Mouse (Mus musculus) adrenal gland, adult 18-20 months (tissue): ENCODE results near the gene Rarb. TPM values are rescaled to one million over a fixed set of nuclear protein-coding genes. Genes with fewer than 3 reads are reported as not detected.

Source experiments
- DNase-seq, 2 experiments: peaks; one replicate each; pipeline ENCODE4 v3.0.0; 2021 to 2022; ENCODE audit warnings: low spot score in 2 of 2
- total RNA-seq, 2 experiments: library from RNA; stranded (reverse); gene quantifications; 1 replicate in 1 of 2; 2 replicates in 1 of 2; pipeline ENCODE4 v1.2.3; 2021

The Rarb gene
- total RNA-seq, 2 experiments from 2014 or later: 6.3 to 9.3 TPM

DNA sequence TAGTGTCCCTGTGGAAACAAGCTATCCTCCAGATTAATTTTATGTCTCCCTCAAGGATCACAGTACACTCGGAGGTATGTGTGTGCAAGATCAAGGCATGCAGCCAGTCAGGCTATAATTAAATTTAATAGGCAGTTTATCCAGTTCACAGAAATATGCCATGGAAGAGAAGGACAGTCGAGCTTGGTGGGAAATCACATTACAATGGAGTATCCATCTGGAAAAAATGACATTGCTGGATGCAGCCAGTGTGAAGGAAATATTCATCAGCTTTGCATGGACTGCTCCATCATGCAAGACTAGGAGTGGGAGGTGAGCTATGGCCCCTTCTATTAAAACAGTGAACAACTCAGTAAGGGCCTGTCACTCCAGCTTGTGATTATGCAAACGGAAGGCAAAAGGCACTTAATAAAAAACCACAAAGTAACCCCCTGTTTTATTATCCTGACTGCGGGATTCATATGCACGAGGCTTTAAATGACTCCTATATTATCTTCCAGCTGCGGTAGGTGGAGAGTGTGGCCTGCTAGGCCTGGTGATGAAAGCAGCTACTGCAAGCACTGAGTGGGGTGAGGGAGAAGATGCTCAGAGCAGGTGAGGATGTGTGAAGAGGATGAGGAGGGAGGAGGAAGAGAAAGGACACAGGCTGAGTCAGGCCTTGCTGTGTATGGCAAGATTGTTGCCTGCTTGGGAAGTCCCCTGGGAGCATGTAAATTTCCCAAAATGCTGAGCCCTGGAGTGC lies 379.4 kb downstream of the Rarb start:
- DNase-seq: no peak

DNA sequence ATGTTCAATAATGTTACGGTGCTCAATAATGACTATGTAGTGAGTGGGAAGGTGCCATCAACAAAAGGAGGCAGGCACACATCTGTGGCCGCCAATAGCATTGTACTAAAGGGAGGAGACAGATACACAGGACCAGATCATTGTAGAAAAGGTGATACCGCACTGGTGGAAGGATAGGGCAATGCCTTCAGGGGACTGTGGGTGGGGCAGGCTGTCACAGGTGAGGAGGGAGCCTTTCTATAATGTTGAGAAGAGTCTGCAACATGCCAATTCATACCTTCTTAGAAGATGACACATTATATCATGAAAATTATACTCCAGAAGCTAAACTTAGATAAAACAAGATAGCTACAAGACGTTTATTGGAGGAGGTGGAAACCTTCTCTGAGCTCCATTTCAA lies 381.6 kb downstream of the Rarb start:
- no peak for DNase-seq

DNA sequence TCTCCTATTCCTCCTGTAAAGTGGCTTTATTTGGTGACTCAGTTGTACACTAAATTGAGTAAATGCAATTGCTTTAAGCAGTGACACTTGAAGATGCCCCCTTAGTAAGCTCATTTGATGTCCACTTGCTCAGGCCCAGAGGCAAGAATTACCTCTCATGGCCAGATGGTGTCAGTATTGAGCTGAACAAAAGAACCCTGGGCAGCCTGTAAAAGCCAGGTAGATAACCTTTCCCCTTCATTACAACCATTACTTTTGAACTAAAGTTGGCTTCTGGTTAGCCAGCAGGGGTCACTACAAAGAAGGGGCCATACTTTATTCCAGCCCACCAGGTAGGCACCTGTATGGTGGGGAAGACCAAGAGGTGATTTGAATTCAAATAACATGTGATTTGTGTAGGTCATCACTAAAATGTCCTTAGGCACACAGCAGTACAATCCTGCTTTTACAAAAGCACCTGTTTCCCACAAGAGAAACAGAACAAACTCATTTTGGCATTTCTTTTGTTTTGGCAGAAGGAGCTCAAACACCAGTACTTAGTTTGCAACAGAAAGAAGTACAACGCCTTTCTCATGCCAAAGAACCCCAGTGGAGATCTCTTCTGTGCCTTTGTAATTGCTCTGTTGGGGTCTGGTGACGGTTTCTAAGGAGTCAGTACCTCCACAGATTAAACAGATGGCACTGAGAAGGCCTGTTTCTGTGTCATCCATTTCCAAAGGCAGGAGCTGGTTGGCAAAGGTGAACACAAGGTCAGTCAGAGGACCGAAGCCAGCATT lies 384.4 kb downstream of the Rarb start:
- DNase-seq: peak; percentile 41 to 42

DNA sequence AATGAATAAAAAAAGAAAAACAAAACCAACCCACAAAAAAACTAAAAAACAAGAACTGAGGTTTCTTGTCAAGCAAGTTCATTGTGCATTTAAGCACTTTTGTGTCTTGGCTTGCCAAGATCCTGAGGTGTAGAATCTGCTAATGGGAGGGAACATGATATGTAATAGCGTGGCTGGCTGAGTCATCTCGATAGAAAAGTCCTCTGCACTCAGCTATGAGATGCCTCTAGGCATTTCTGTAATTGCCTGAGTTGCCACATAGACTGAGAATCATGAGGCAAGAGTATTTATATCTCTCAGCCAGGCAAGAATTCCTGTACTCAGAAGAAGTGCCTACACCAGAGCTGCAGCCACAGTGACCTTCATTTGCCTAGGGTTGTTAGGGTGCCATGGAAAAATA lies 385.8 kb downstream of the Rarb start:
- no peak for DNase-seq

DNA sequence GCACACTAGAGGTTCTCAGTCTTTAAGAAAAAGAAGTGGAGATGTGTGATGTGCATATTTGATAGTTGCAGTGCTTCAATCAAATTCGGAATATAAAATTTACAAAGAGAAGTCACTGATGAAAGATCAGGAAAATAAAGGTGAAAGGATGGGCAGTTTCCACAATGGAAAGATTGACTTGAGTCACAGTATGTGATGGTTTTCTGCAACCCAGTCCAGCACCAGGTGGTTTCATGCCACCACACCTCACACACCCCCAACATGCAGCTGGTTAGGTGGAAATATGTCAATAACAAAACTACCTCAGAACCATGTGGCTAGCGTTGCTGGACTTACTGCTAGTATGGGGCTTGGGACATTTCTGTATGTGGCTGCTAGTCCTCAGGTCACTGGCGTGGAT lies 386.4 kb downstream of the Rarb start:
- no peak for DNase-seq

DNA sequence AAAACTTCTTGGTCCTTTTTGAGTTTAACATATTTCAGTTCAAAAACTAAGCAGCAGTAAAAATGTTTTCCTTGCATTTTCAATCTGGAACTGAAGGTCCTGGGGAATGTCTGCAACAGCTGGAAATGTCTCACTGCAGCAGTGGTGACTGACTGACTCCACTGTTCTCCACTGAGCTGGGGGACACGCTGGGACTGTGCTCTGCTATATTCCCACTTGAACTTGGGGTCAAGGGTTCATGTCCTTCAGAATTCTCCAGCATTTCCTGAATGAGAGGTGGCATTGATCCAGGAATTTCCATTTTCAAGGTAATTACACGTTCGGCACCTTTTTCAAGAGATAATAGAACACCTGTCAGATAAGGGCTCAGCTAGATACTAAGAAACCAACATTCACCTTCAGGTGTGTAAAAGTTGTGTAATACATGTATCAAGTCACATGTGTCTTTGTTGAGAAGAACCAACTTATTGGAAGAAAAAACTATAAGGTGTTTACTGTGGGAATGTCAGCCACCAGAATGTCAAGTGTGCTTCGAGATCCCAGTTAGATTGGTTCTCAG lies 386.9 kb downstream of the Rarb start:
- no peak for DNase-seq

DNA sequence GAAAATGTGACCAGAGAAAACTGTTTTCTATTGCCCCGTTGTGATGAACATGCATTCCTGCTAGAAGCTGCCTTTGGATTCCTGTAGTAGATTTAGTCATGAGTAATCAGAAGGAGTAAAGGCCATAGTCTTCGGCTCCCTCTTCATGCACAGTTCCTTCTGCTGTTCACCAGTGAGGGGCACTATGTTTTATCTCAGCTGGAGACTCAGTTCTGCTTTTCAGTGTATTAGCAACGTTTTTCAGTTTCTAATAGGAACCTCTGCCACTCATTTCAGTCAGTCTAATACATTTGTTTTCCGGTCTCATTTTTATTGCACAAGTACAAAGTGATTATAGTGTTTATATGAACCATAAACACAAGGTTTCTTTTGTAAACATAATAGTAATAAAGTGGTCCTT lies 391.4 kb downstream of the Rarb start:
- DNase-seq: no peak

DNA sequence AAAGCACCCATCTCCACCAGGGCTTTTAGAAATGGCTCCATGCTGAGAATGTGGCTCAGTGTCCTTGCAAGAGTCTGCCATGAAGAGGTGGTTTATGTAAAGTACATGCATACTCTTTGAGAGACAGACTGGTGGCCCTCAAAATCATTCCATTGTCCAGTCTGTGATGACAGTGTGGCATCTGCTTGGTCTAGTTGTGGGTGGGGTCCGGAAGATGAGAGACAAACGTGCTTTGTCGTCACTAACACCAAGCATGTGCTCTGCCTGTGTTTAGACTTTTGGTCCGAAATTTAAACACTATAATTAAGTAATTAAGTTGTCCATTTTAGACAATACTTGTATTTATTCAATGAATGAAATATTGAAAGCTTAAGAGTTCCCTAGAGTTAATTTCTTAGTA lies 404.8 kb downstream of the Rarb start:
- no peak for DNase-seq

DNA sequence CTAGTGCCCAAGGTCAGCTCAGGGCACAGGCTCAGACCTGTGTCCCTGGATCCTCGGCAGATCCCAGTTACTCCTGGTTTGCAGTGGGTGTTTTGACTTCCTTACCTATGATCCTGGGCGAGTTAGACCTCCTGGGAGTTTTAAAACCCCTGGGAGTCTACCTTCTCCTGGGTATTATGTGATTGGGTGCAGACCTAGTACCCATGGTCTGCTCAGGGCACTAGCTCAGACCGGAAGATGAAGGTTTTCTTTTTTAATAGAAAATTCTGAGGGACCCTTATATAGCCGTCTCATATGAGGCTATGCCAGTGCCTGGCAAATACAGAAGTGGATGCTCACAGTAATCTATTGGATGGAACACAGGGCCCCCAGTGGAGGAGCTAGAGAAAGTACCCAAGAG lies 413.8 kb downstream of the Rarb start:
- no peak for DNase-seq

DNA sequence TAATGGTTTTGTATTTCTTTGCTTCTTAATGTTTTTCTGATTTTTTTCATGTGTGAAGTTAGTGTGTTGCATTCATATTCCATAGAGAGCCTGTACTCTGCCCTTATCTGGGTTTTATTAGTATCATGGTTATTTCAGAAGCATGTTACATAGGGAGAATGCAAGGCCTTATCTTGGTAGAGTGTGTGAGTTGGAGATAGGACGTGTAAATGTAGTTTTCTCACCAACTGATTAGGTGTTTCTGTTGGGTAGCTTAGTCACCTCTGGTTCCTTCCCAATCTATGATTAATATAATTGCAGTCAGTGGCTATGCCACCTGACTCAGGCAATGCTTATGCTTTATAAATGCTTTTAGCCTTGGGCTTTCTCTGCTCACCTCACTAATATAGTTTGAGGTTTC lies 434.2 kb downstream of the Rarb start:
- DNase-seq: no peak
